Mouse (Mus musculus): ENCODE measurements around the gene Olfr937. TPM values are rescaled to one million over a fixed set of nuclear protein-coding genes. Genes with fewer than 3 reads are reported as not detected.

The Olfr937 gene
- not detected in 2 replicates for polyA plus RNA-seq (2015; fragmentation: Nextera tagmentation; extraction: Ambion mirVana)

DNA sequence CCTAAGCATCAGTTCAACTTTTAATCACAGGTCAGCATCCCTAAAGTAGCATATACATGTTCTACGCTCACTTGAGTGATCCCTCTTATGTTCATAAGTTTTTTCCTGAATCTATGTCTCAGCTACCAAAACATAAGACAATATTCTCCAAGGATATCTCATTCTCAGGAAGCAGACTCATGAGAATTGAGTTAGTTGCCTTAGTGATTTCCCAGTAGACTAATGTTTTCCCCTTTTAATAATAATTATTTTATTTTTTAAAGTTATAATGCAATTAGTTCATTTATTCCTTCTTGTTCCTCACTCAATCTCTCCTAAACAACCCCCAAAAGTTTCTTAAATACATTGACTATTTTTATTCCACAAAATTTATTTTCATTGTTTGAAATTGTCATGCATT lies at the start of gene Olfr937:
Gene Olfr937, minus strand, starts transcription at position 101 of the 400 bp plus-strand sequence.
- H3K27me3 ChIP-seq = no peaks in the 10 kb centered on the region
- no peaks in the 10 kb centered on the region for H3K9me3 ChIP-seq
- WGBS = 90% methylated on average over 1 of the region's 1 CpGs
- no peak within 1 kb of the TSS for H3K9ac ChIP-seq
- H3K4me2 ChIP-seq (replicated peaks) = no peak within 1 kb of the TSS
- no peak for ATAC-seq (ENCODE audit: low FRiP score, low read depth)
- H3K36me3 ChIP-seq = no peaks in the 10 kb centered on the region
- no peak within 1 kb of the TSS for H3K27ac ChIP-seq
- H3K4me1 ChIP-seq = no peaks in the 10 kb centered on the region
- H3K4me3 ChIP-seq = no peak within 1 kb of the TSS

DNA sequence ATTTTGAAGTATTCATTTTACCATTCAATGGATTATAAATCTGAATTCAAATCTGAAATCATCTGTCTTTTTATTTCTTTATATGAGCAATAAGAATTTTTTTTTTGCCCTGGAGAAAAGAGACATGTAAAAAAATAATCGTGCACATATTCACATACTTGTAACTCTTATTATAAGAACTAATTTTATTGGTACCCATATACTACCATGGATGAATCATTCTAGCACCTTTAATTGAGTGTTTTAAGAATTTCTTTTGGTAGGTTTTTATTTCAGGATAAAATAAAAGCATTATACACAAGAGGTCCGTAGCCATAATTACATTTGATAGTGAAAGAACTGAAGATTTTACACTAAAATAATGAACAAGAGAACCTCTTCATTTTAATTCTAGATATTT lies 14.0 kb upstream of the Olfr937 start, which contains the start of gene Olfr938:
Gene Olfr938, minus strand, starts transcription at position 101 of the 400 bp plus-strand sequence.
- H3K4me1 ChIP-seq = no peaks in the 10 kb centered on the region
- no peak within 1 kb of the TSS for H3K9ac ChIP-seq
- ATAC-seq (ENCODE audit: low FRiP score, low read depth) = no peak
- H3K36me3 ChIP-seq = no peaks in the 10 kb centered on the region
- no peak within 1 kb of the TSS for H3K4me3 ChIP-seq
- no peak within 1 kb of the TSS for H3K27ac ChIP-seq
- no peaks in the 10 kb centered on the region for H3K27me3 ChIP-seq
- 85% methylated on average over 2 of the region's 2 CpGs for WGBS
- H3K9me3 ChIP-seq = no peaks in the 10 kb centered on the region
- H3K4me2 ChIP-seq (replicated peaks) = no peak within 1 kb of the TSS

DNA sequence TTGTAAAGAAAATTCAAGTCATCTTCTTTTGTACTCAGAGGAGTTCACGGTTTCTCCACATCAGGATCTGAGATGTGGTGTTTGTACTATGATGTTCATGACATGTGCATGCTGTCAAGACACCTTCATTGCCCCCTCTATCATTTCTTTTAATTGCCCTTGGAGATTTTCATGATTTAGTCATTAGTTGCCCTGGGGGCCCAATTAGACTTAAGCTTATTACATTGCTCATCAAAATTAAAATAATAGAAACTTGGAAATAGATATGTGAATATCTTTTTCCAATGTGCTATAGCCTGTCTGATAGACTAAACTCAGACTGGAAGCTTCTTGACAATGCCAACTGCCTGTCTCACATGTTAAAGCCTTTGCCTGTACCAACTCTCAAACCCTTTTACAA lies 41.5 kb downstream of the Olfr937 start, which contains the start of gene Olfr146:
Gene Olfr146, minus strand, starts transcription at position 101 of the 400 bp plus-strand sequence.
- ATAC-seq (ENCODE audit: low FRiP score, low read depth) = no peak
- Histone ChIP-seq H3K4me2 (replicated peaks) (no peak within 1 kb of the TSS), H3K27ac (no peak within 1 kb of the TSS), H3K27me3 (no peaks in the 10 kb centered on the region), H3K9me3 (no peaks in the 10 kb centered on the region), H3K9ac (no peak within 1 kb of the TSS), H3K36me3 (no peaks in the 10 kb centered on the region), H3K4me1 (no peaks in the 10 kb centered on the region), H3K4me3 (no peak within 1 kb of the TSS)
- WGBS = 81% methylated on average over 1 of the region's 1 CpGs

Small RNA genes within 50 kb of the gene (microRNA-seq; reads per million reads assigned to microRNA genes)
- not detected for gene Gm25032
- not detected for gene Gm25529

Other genes with a start within 250 kb of the Olfr937 start
- gene Olfr923, start 238.4 kb downstream of the Olfr937 start, polyA plus RNA-seq (2015; fragmentation: Nextera tagmentation; extraction: Ambion mirVana) = not detected in 2 replicates
- gene Olfr924, start 220.5 kb downstream of the Olfr937 start, polyA plus RNA-seq (2015; fragmentation: Nextera tagmentation; extraction: Ambion mirVana) = not detected in 2 replicates
- gene Olfr26, start 209.9 kb downstream of the Olfr937 start, polyA plus RNA-seq (2015; fragmentation: Nextera tagmentation; extraction: Ambion mirVana) = not detected in 2 replicates
- not detected in 2 replicates for gene Olfr926, start 187.8 kb downstream of the Olfr937 start, polyA plus RNA-seq (2015; fragmentation: Nextera tagmentation; extraction: Ambion mirVana)
- gene Olfr930, start 135.1 kb downstream of the Olfr937 start, polyA plus RNA-seq (2015; fragmentation: Nextera tagmentation; extraction: Ambion mirVana) = not detected in 2 replicates
- gene Olfr933, start 92.6 kb downstream of the Olfr937 start, polyA plus RNA-seq (2015; fragmentation: Nextera tagmentation; extraction: Ambion mirVana) = not detected in 2 replicates
- not detected in 2 replicates for gene Olfr934, start 76.6 kb downstream of the Olfr937 start, polyA plus RNA-seq (2015; fragmentation: Nextera tagmentation; extraction: Ambion mirVana)
- not detected in 2 replicates for gene Olfr935, start 65.3 kb downstream of the Olfr937 start, polyA plus RNA-seq (2015; fragmentation: Nextera tagmentation; extraction: Ambion mirVana)
- not detected in 2 replicates for gene Olfr146, start 41.6 kb downstream of the Olfr937 start, polyA plus RNA-seq (2015; fragmentation: Nextera tagmentation; extraction: Ambion mirVana)
- not detected in 2 replicates for gene Olfr938, start 13.9 kb upstream of the Olfr937 start, polyA plus RNA-seq (2015; fragmentation: Nextera tagmentation; extraction: Ambion mirVana)
- gene Olfr27, start 63.2 kb upstream of the Olfr937 start, polyA plus RNA-seq (2015; fragmentation: Nextera tagmentation; extraction: Ambion mirVana) = not detected in 2 replicates
- not detected in 2 replicates for gene Olfr943, start 101.4 kb upstream of the Olfr937 start, polyA plus RNA-seq (2015; fragmentation: Nextera tagmentation; extraction: Ambion mirVana)
- gene Olfr944, start 137.0 kb upstream of the Olfr937 start, polyA plus RNA-seq (2015; fragmentation: Nextera tagmentation; extraction: Ambion mirVana) = not detected in 2 replicates
- not detected in 2 replicates for gene Olfr1537, start 185.0 kb upstream of the Olfr937 start, polyA plus RNA-seq (2015; fragmentation: Nextera tagmentation; extraction: Ambion mirVana)
- not detected in 2 replicates for gene Olfr945, start 211.9 kb upstream of the Olfr937 start, polyA plus RNA-seq (2015; fragmentation: Nextera tagmentation; extraction: Ambion mirVana)

All from limb, embryonic 13.5 days (tissue).